Mouse (Mus musculus) bone marrow macrophage, adult 2 months (primary cell): Measurements from ENCODE around the gene Nacc2. TPM values are rescaled to one million over a fixed set of nuclear protein-coding genes. Genes with fewer than 3 reads are reported as not detected.

Source experiments
- H3K27ac ChIP-seq: 2 replicates; pipeline ENCODE4 v1.5.1; 2012; ENCODE audit warnings: low read depth, low read length; ENCODE audit not compliant: insufficient read depth
- H3K4me1 ChIP-seq: 2 replicates; pipeline ENCODE4 v1.6.1; 2012; ENCODE audit warnings: low read length; ENCODE audit not compliant: control insufficient read depth, insufficient read depth
- H3K4me3 ChIP-seq: 2 replicates; pipeline ENCODE4 v1.5.1; 2012; ENCODE audit warnings: mild to moderate bottlenecking, low read length, moderate library complexity; ENCODE audit not compliant: insufficient read depth
- CTCF ChIP-seq: IDR thresholded peaks from 2 replicates; pipeline ENCODE4 v1.5.1; 2012; ENCODE audit warnings: low read depth, mild to moderate bottlenecking, low read length, moderate library complexity
- POLR2A ChIP-seq: IDR thresholded peaks from 2 replicates; pipeline ENCODE4 v1.6.1; 2012; ENCODE audit warnings: mild to moderate bottlenecking, low read depth, low read length, borderline replicate concordance
- polyA plus RNA-seq: library from polyadenylated mRNA; stranded (reverse); fragments of >200 nt; gene quantifications from 2 replicates; pipeline ENCODE4 v1.2.4, GENCODE M21; 2012; ENCODE audit not compliant: missing spikeins, insufficient read depth, insufficient read length

The Nacc2 gene
- polyA plus RNA-seq, 1 experiment: 18.0 TPM

GRCm38 (mm10) chr2:26082883-26083282, 40.1 kb downstream of the Nacc2 start:
- H3K4me3 ChIP-seq: no peak overlapping the region
- no peak for TF ChIP-seq POLR2A
- no peak for TF ChIP-seq CTCF
- H3K27ac ChIP-seq: no peak overlapping the region
- H3K4me1 ChIP-seq: peaks cover 6% of the 10 kb centered on the region

- TF ChIP-seq CTCF (no peak), POLR2A (no peak)
- no peak overlapping the region for H3K4me3 ChIP-seq
- peaks cover 17% of the 10 kb centered on the region for H3K4me1 ChIP-seq
- H3K27ac ChIP-seq: no peak overlapping the region
Measured at GRCm38 (mm10) chr2:26080830-26081229, 42.2 kb downstream of the Nacc2 start.

- TF ChIP-seq CTCF: no peak
- TF ChIP-seq POLR2A: no peak
- H3K4me1 ChIP-seq: peaks cover 17% of the 10 kb centered on the region
Measured at GRCm38 (mm10) chr2:26079409-26079808, 43.6 kb downstream of the Nacc2 start.

GRCm38 (mm10) chr2:26077068-26077467, 46.0 kb downstream of the Nacc2 start:
- TF ChIP-seq POLR2A (no peak), CTCF (no peak)
- Histone ChIP-seq H3K27ac (no peak overlapping the region), H3K4me3 (no peak overlapping the region), H3K4me1 (peaks cover 16% of the 10 kb centered on the region)

More at GRCm38 (mm10) chr2:26079409-26079808, 43.6 kb downstream of the Nacc2 start:
- Histone ChIP-seq H3K27ac (no peak overlapping the region), H3K4me3 (no peak overlapping the region)

GRCm38 (mm10) chr2:26076121-26076520, 46.9 kb downstream of the Nacc2 start:
- Histone ChIP-seq H3K27ac (no peak overlapping the region), H3K4me3 (no peak overlapping the region), H3K4me1 (peaks cover 16% of the 10 kb centered on the region)
- TF ChIP-seq CTCF (no peak), POLR2A (no peak)

GRCm38 (mm10) chr2:26074551-26074950, 48.5 kb downstream of the Nacc2 start:
- Histone ChIP-seq H3K27ac (no peak overlapping the region), H3K4me1 (peaks cover 16% of the 10 kb centered on the region), H3K4me3 (no peak overlapping the region)
- TF ChIP-seq POLR2A: no peak
- no peak for TF ChIP-seq CTCF

- H3K27ac ChIP-seq: no peak overlapping the region
- H3K4me3 ChIP-seq: no peak overlapping the region
- TF ChIP-seq CTCF (no peak), POLR2A (no peak)
- no peaks in the 10 kb centered on the region for H3K4me1 ChIP-seq
Measured at GRCm38 (mm10) chr2:26068592-26068991, 54.4 kb downstream of the Nacc2 start.

GRCm38 (mm10) chr2:26068175-26068574, 54.8 kb downstream of the Nacc2 start:
- no peak overlapping the region for H3K27ac ChIP-seq
- H3K4me1 ChIP-seq: no peaks in the 10 kb centered on the region
- H3K4me3 ChIP-seq: no peak overlapping the region
- TF ChIP-seq CTCF: no peak
- TF ChIP-seq POLR2A: no peak

- no peak overlapping the region for H3K27ac ChIP-seq
- H3K4me3 ChIP-seq: no peak overlapping the region
Measured at GRCm38 (mm10) chr2:26066527-26066926, 56.5 kb downstream of the Nacc2 start.

GRCm38 (mm10) chr2:26062742-26063427, 60.1 kb downstream of the Nacc2 start:
- Histone ChIP-seq H3K4me3 (no peak overlapping the region), H3K4me1 (no peaks in the 10 kb centered on the region), H3K27ac (no peak overlapping the region)
- TF ChIP-seq CTCF (no peak), POLR2A (no peak)

More at GRCm38 (mm10) chr2:26066527-26066926, 56.5 kb downstream of the Nacc2 start:
- no peak for TF ChIP-seq POLR2A
- TF ChIP-seq CTCF: no peak
- H3K4me1 ChIP-seq: no peaks in the 10 kb centered on the region

- Histone ChIP-seq H3K27ac (no peak overlapping the region), H3K4me1 (no peaks in the 10 kb centered on the region), H3K4me3 (no peak overlapping the region)
- TF ChIP-seq CTCF (no peak), POLR2A (no peak)
Measured at GRCm38 (mm10) chr2:26062241-26062640, 60.8 kb downstream of the Nacc2 start.
